Mouse (Mus musculus) spleen, adult 2 months (tissue): Measurements from ENCODE around the gene Get4. TPM values are rescaled to one million over a fixed set of nuclear protein-coding genes. Genes with fewer than 3 reads are reported as not detected.

Source experiments
- DNase-seq, 2 experiments: peaks; one replicate each; pipeline versions ENCODE4 v3.0.0 to v3.0.0-alpha.2; 2012 to 2021; ENCODE audit warnings: low spot score in 2 of 2, low read depth in 1 of 2
- H3K27ac ChIP-seq: fragments of 200-500 bp; 2 replicates; pipeline ENCODE4 v1.5.1; 2012; ENCODE audit warnings: low read length, inconsistent platforms; ENCODE audit not compliant: insufficient read depth
- H3K27me3 ChIP-seq: fragments of 200-500 bp; 2 replicates; pipeline ENCODE4 v1.6.1; 2012; ENCODE audit warnings: mild to moderate bottlenecking, moderate library complexity, low read length, inconsistent platforms; ENCODE audit not compliant: control insufficient read depth, insufficient read depth
- H3K36me3 ChIP-seq: fragments of 200-500 bp; 2 replicates; pipeline ENCODE4 v1.6.1; 2012; ENCODE audit warnings: mild to moderate bottlenecking, low read length, inconsistent platforms; ENCODE audit not compliant: control insufficient read depth, insufficient read depth
- H3K4me1 ChIP-seq: fragments of 200-500 bp; 2 replicates; pipeline ENCODE4 v1.6.1; 2011; ENCODE audit warnings: inconsistent platforms; ENCODE audit not compliant: control insufficient read depth, insufficient read depth, insufficient read length
- H3K4me3 ChIP-seq: fragments of 200-500 bp; 2 replicates; pipeline ENCODE4 v1.5.1; 2011; ENCODE audit warnings: mild to moderate bottlenecking, inconsistent platforms; ENCODE audit not compliant: insufficient read depth, insufficient read length; ENCODE audit errors: extremely low read depth
- CTCF ChIP-seq: fragments of 200-500 bp; IDR thresholded peaks from 2 replicates; pipeline ENCODE4 v1.5.1; 2011; ENCODE audit warnings: mild to moderate bottlenecking, inconsistent platforms; ENCODE audit not compliant: insufficient read depth, insufficient read length, insufficient replicate concordance; ENCODE audit errors: extremely low read depth
- POLR2A ChIP-seq: fragments of 200-500 bp; IDR thresholded peaks from 2 replicates; pipeline ENCODE4 v1.6.1; 2011; ENCODE audit warnings: low read depth, low read length, inconsistent platforms
- WGBS: fragments of 180-500 bp; shearing (Covaris S2); methylation state at CpG from one replicate; pipeline ENCODE4 v1.1.7; 2018; 5-methylcytosine and 5-hydroxymethylcytosine counted together
- polyA plus RNA-seq: library from polyadenylated mRNA; depleted of rRNA; stranded (reverse); fragments of >200 nt; gene quantifications from 2 replicates; pipeline ENCODE4 v1.2.3, GENCODE M21; 2012

Gene Get4
- polyA plus RNA-seq, 1 experiment: 91.4 TPM

GRCm38 (mm10) chr5:139234423-139234822 is 17.7 kb upstream of the Get4 start:
- no peak for DNase-seq
- no peak overlapping the region for H3K4me3 ChIP-seq
- no peaks in the 10 kb centered on the region for H3K27me3 ChIP-seq
- 93% methylated on average over 4 of the region's 4 CpGs for WGBS
- H3K36me3 ChIP-seq: peaks cover 40% of the 10 kb centered on the region
- H3K27ac ChIP-seq: no peak overlapping the region
- H3K4me1 ChIP-seq: no peaks in the 10 kb centered on the region
- no peak for TF ChIP-seq CTCF
- no peak for TF ChIP-seq POLR2A

- Histone ChIP-seq H3K27me3 (no peaks in the 10 kb centered on the region), H3K36me3 (peaks cover 45% of the 10 kb centered on the region), H3K4me3 (no peak overlapping the region), H3K4me1 (no peaks in the 10 kb centered on the region), H3K27ac (no peak overlapping the region)
- no peak for DNase-seq
- no peak for TF ChIP-seq POLR2A
- no peak for TF ChIP-seq CTCF
- WGBS: 73% methylated on average over 4 of the region's 4 CpGs
Observed at GRCm38 (mm10) chr5:139237436-139237835, 14.7 kb upstream of the Get4 start.

GRCm38 (mm10) chr5:139241022-139241761 is 10.9 kb upstream of the Get4 start:
- DNase-seq: no peak
- TF ChIP-seq CTCF (no peak), POLR2A (no peak)
- H3K36me3 ChIP-seq: peaks cover 49% of the 10 kb centered on the region
- H3K4me1 ChIP-seq: no peaks in the 10 kb centered on the region
- 97% methylated on average over 15 of the region's 15 CpGs for WGBS
- no peak overlapping the region for H3K27ac ChIP-seq
- no peak overlapping the region for H3K4me3 ChIP-seq
- H3K27me3 ChIP-seq: no peaks in the 10 kb centered on the region

- no peak for DNase-seq
- TF ChIP-seq POLR2A: no peak
- no peak for TF ChIP-seq CTCF
- no peak overlapping the region for H3K27ac ChIP-seq
- WGBS: 77% methylated on average over 1 of the region's 1 CpGs
- no peak overlapping the region for H3K4me3 ChIP-seq
- H3K27me3 ChIP-seq: no peaks in the 10 kb centered on the region
- H3K4me1 ChIP-seq: no peaks in the 10 kb centered on the region
- H3K36me3 ChIP-seq: peaks cover 51% of the 10 kb centered on the region
Observed at GRCm38 (mm10) chr5:139243384-139243783, 8.7 kb upstream of the Get4 start.

GRCm38 (mm10) chr5:139247767-139248166 is 4.4 kb upstream of the Get4 start:
- no peak for DNase-seq
- Histone ChIP-seq H3K4me1 (no peaks in the 10 kb centered on the region), H3K4me3 (no peak overlapping the region), H3K27me3 (no peaks in the 10 kb centered on the region), H3K36me3 (peaks cover 38% of the 10 kb centered on the region), H3K27ac (no peak overlapping the region)
- no peak for TF ChIP-seq CTCF
- TF ChIP-seq POLR2A: no peak
- WGBS: 76% methylated on average over 3 of the region's 3 CpGs

GRCm38 (mm10) chr5:139248846-139249245 is 3.3 kb upstream of the Get4 start:
- Histone ChIP-seq H3K36me3 (peaks cover 35% of the 10 kb centered on the region), H3K4me1 (peaks cover 5% of the 10 kb centered on the region; the same call in 1 of the 2 replicates), H3K27ac (no peak overlapping the region), H3K4me3 (no peak overlapping the region), H3K27me3 (no peaks in the 10 kb centered on the region)
- DNase-seq: no peak
- no peak for TF ChIP-seq POLR2A
- TF ChIP-seq CTCF: no peak
- WGBS: 73% methylated on average over 3 of the region's 3 CpGs

GRCm38 (mm10) chr5:139251279-139251678 is 845 bp upstream of the Get4 start:
- no peak overlapping the region for H3K27ac ChIP-seq
- 94% methylated on average over 7 of the region's 7 CpGs for WGBS
- H3K36me3 ChIP-seq: peaks cover 19% of the 10 kb centered on the region
- H3K27me3 ChIP-seq: no peaks in the 10 kb centered on the region
- TF ChIP-seq CTCF: no peak
- no peak for TF ChIP-seq POLR2A
- no peak for DNase-seq
- peaks cover 11% of the 10 kb centered on the region; the same call in 1 of the 2 replicates for H3K4me1 ChIP-seq
- H3K4me3 ChIP-seq: no peak overlapping the region
